Mouse (Mus musculus): Measurements from ENCODE around the gene Gm20825.
"Not testable (repeated sequence)": the region's sequence is repeated elsewhere in the genome, so short reads cannot be mapped to it uniquely, and the experiment has no call there.

Gene Gm20825

DNA sequence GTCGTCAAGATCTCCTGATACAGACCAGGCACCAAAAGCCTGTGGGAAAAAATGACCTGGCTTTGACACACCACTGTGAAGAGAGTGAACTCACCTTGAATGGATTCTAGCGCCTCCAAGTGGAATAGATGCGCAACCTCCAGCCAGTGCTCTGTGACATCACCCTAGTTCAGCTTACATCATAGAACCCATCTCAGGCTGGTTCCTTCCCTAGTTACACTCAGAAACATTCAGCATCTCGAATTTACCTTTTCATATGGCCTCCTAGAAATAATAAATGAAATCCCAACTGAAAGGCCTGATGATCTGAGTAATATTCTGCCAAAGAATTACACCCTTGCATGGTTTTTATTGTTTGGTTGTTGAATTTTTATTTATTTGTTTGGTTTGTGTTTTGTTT lies at the start of gene Gm20825:
Gene Gm20825 (minus strand): TSS at position 101 of the 400 bp plus-strand sequence.
- DNase-seq (ENCODE audit: low read depth, low spot score), result not testable (repeated sequence)
